ENCODE assay signal across 8 mouse cellular contexts in the genomic region with DNA sequence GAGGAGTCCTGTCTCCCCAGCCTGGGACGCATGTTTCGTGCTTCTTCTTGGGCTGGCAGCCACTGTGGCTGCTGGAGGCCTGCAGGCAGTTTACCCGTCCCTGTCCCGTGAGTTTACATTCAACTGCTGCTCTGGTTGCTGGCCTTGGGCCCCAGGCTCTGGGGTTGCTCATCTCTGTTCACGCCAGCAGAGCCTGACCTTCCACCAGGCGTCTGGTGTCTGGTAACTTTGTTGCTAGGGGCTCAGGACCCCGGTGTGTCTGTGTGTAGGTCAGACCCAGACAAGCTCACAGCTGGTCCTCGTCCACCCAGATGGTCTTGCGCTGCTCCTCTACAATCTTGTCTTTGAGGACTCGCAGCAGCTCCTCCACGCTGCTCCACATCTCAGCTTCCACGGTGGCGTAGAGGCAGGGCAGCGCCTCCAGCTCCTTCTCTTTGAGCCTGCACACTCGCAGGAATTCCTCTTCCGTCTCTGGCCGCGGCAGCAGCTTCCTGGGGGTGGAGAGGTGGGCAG. TPM values are rescaled to one million over a fixed set of nuclear protein-coding genes. Genes with fewer than 3 reads are reported as not detected.
A peak's percentile ranks its signal among the peaks of the same experiment; 100 is the strongest.
DNase-seq lines count a peak whose midpoint lies in the region; ATAC-seq lines count a peak whose summit lies in the region.

No protein-coding gene starts in this region.

- no peak for DNase-seq in heart, postnatal 25 days (ENCODE audit: low spot score)
- peak; percentile 41 for DNase-seq in ZHBTc4 (ENCODE audit: low read depth, low spot score)
- no peak for DNase-seq in liver, embryonic 11.5 days (ENCODE audit: low spot score)
- no peak for DNase-seq in urinary bladder, postnatal 10 days (ENCODE audit: low spot score)
- DNase-seq in gastrocnemius, adult 8-10 months (ENCODE audit: low spot score in 2 of 2) = no peak

- WGBS in heart, embryonic 13.5 days = 6% methylated on average over 18 of the region's 18 CpGs
- WGBS in heart, embryonic 15.5 days = 12% methylated on average over 18 of the region's 18 CpGs
- WGBS in liver, embryonic 11.5 days = 16% methylated on average over 18 of the region's 18 CpGs
- 22% methylated on average over 18 of the region's 18 CpGs for WGBS in neural tube, embryonic 13.5 days

- peak overlapping the region; percentile 37 for H3K4me3 ChIP-seq in heart, embryonic 13.5 days
- peak overlapping the region; percentile 13; the same call in 1 of the 2 replicates for H3K4me3 ChIP-seq in heart, embryonic 15.5 days
- no peak overlapping the region for H3K4me3 ChIP-seq in liver, embryonic 11.5 days (ENCODE audit: low read depth, low read length)
- H3K4me3 ChIP-seq in neural tube, embryonic 13.5 days = no peak overlapping the region

- peak overlapping the region; percentile 66 for H3K4me2 ChIP-seq in heart, embryonic 13.5 days
- H3K4me2 ChIP-seq in heart, embryonic 15.5 days = peak overlapping the region; percentile 57
- H3K4me2 ChIP-seq in liver, embryonic 11.5 days = peak overlapping the region; percentile 19
- peak overlapping the region; percentile 28 for H3K4me2 ChIP-seq in neural tube, embryonic 13.5 days

- H3K9ac ChIP-seq in heart, embryonic 13.5 days = peak overlapping the region; percentile 69
- H3K9ac ChIP-seq in heart, embryonic 15.5 days = 0 out of 2 replicates have a peak overlapping the region, but pooled peaks have one; percentile 9
- H3K9ac ChIP-seq in liver, embryonic 11.5 days (ENCODE audit: low read depth, low read length) = no peak overlapping the region
- peak overlapping the region; percentile 58 for H3K9ac ChIP-seq in neural tube, embryonic 13.5 days

- intact Hi-C loops in heart, postnatal 25 days (cut with DNase I) = loop anchor here (10.0 kb wide), 1 partner anchor 202 kb away; no protein-coding TSS in a partner anchor

- H3K9me3 ChIP-seq in heart, embryonic 13.5 days = no peaks in the 10 kb centered on the region
- H3K9me3 ChIP-seq in heart, embryonic 15.5 days (replicated peaks) = no peaks in the 10 kb centered on the region
- no peaks in the 10 kb centered on the region for H3K9me3 ChIP-seq in liver, embryonic 11.5 days (ENCODE audit: control insufficient read depth, low read length)
- H3K9me3 ChIP-seq in neural tube, embryonic 13.5 days = no peaks in the 10 kb centered on the region

- peak overlapping the region; percentile 39 for H3K27ac ChIP-seq in heart, embryonic 13.5 days (replicated peaks)
- peak overlapping the region; percentile 31; the same call in 1 of the 2 replicates for H3K27ac ChIP-seq in heart, embryonic 15.5 days
- H3K27ac ChIP-seq in liver, embryonic 11.5 days (ENCODE audit: low read depth, low read length) = no peak overlapping the region
- H3K27ac ChIP-seq in neural tube, embryonic 13.5 days (replicated peaks) = 0 out of 2 replicates have a peak overlapping the region, but pooled peaks have one; percentile 9

- no peaks in the 10 kb centered on the region for H3K36me3 ChIP-seq in heart, embryonic 13.5 days
- H3K36me3 ChIP-seq in heart, embryonic 15.5 days = no peaks in the 10 kb centered on the region
- no peaks in the 10 kb centered on the region for H3K36me3 ChIP-seq in liver, embryonic 11.5 days (ENCODE audit: control insufficient read depth, insufficient read depth, low read length)
- no peaks in the 10 kb centered on the region for H3K36me3 ChIP-seq in neural tube, embryonic 13.5 days

- H3K27me3 ChIP-seq in heart, embryonic 13.5 days (replicated peaks) = peaks cover 10% of the 10 kb centered on the region; the same call in 1 of the 2 replicates
- H3K27me3 ChIP-seq in heart, embryonic 15.5 days = peaks cover 5% of the 10 kb centered on the region; the same call in 1 of the 2 replicates
- no peaks in the 10 kb centered on the region; the same call in 1 of the 2 replicates for H3K27me3 ChIP-seq in liver, embryonic 11.5 days (replicated peaks; ENCODE audit: control insufficient read depth, insufficient read depth, low read length)
- H3K27me3 ChIP-seq in neural tube, embryonic 13.5 days = peaks cover 16% of the 10 kb centered on the region

- no peak for ATAC-seq in heart, embryonic 13.5 days (ENCODE audit: extremely low read depth, insufficient number of reproducible peaks, low FRiP score, low TSS enrichment)
- no peak for ATAC-seq in heart, embryonic 15.5 days (replicated peaks; ENCODE audit: insufficient number of reproducible peaks, insufficient read depth, low FRiP score, low read depth)
- no peak; the same call in 1 of the 2 replicates for ATAC-seq in liver, embryonic 11.5 days (replicated peaks; ENCODE audit: low FRiP score)
- no peak for ATAC-seq in neural tube, embryonic 13.5 days (ENCODE audit: low read depth)

- peaks cover 30% of the 10 kb centered on the region for H3K4me1 ChIP-seq in heart, embryonic 13.5 days
- peaks cover 23% of the 10 kb centered on the region for H3K4me1 ChIP-seq in heart, embryonic 15.5 days (replicated peaks)
- H3K4me1 ChIP-seq in liver, embryonic 11.5 days (replicated peaks; ENCODE audit: control insufficient read depth, insufficient read depth, low read length) = 0 out of 2 replicates have a peak, but pooled peaks cover 3% of the 10 kb centered on the region
- peaks cover 26% of the 10 kb centered on the region for H3K4me1 ChIP-seq in neural tube, embryonic 13.5 days (replicated peaks)

RNA-seq across cellular contexts. Expression of a gene that starts 42.9 kb away (rescaled TPM):
- 9.4 and 10.9 TPM in 2 replicates for polyA plus RNA-seq in heart, embryonic 13.5 days (2015; fragmentation: Nextera tagmentation; extraction: Ambion mirVana)
- total RNA-seq in heart, postnatal 25 days (2021) = 10 to 100 TPM; 89.2 to 97.2 TPM
- 37.9 and 53.4 TPM in 2 replicates for polyA plus RNA-seq in heart, embryonic 15.5 days (2015; fragmentation: Nextera tagmentation; extraction: Ambion mirVana)
- 25.1 and 31.1 TPM in 2 replicates for polyA plus RNA-seq in liver, embryonic 11.5 days (2014; fragmentation: Nextera tagmentation; extraction: Ambion mirVana)
- polyA plus RNA-seq in neural tube, embryonic 13.5 days (2015; fragmentation: Nextera tagmentation; extraction: Ambion mirVana) = 20.5 and 35.0 TPM in 2 replicates
- total RNA-seq in gastrocnemius, adult 8-10 months (2022) = 10 to 100 TPM; 21.4 to 30.8 (median 24.5) TPM

Comparison
In these comparisons a context has a peak if more than half of its experiments do, and no peak if none do; other contexts are left out.
1. H3K4me3 ChIP-seq: peak in heart, embryonic 13.5 days (single experiment) and heart, embryonic 15.5 days (single experiment); none in liver, embryonic 11.5 days (single experiment) and neural tube, embryonic 13.5 days (single experiment).
2. Peak in every context shown above with its lines, with median percentiles within 50 percentile points of each other: H3K4me2 ChIP-seq.